Comparison of ENCODE assay signal across 9 mouse cellular contexts in the genomic region with DNA sequence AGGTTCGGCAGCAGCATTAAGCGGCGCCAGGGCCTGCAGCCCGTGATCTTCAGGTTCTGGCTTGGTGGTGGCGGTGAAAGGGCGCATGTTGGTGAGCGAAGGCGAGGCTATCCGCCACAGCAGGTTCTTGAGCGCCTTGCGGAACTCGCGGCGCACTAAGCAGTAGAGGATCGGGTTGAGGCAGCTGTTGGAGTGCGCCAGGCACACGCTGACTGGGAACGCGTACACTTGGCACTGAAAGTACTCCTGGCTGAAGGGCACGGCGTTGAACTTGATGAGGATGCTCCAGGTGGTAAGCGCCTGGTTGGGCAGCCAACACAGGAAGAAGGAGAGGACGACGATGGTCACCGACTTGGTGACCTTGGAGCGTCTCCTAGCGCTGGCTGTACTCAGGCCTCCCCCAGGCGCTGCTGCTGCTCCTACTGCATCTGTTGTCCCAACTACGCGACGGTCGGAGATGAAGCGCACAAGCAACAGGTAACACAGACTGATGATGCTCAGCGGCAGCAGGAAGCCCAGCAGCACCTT. TPM values are rescaled to one million over a fixed set of nuclear protein-coding genes. Genes with fewer than 3 reads are reported as not detected.
A peak's percentile ranks its signal among the peaks of the same experiment; 100 is the strongest.
DNase-seq lines count a peak whose midpoint lies in the region; ATAC-seq and TF ChIP-seq lines count a peak whose summit lies in the region.
"Had no signal": no experiment of that assay in that cellular context is flagged by ENCODE, and none has a peak within 500 bp of the region (broad histone marks: within the 10 kb centered on the region; RNA-seq: fewer than 3 reads in every experiment).

No protein-coding gene starts in this region.

- H3K27me3 ChIP-seq in heart, embryonic 15.5 days: peaks cover 54% of the 10 kb centered on the region
- peaks cover 42% of the 10 kb centered on the region for H3K27me3 ChIP-seq in forebrain, embryonic 15.5 days
- peaks cover 36% of the 10 kb centered on the region for H3K27me3 ChIP-seq in liver, postnatal 0 days (ENCODE audit: insufficient read depth, low read length)

- no peak overlapping the region for H3K9ac ChIP-seq in heart, embryonic 15.5 days
- H3K9ac ChIP-seq in ES-E14 (ENCODE audit: insufficient read depth, low read depth, low read length, poor library complexity, severe bottlenecking): no peak overlapping the region
- H3K9ac ChIP-seq in forebrain, embryonic 15.5 days (replicated peaks): no peak overlapping the region
- H3K9ac ChIP-seq in liver, postnatal 0 days (replicated peaks): no peak overlapping the region

- intact Hi-C loops in heart, postnatal 14 days (cut with DNase I): loop anchor here (5.0 to 10.0 kb wide), 2 partner anchors 114 to 219 kb away; no protein-coding TSS in a partner anchor

- 4% methylated on average over 34 of the region's 34 CpGs for WGBS in heart, embryonic 15.5 days
- WGBS in forebrain, embryonic 15.5 days: 7% methylated on average over 34 of the region's 34 CpGs
- WGBS in liver, postnatal 0 days (ENCODE audit: insufficient replicate concordance): 8% methylated on average over 34 of the region's 34 CpGs

- TF ChIP-seq CTCF in liver, postnatal 0 days (IDR thresholded peaks at IDR 0.05; ENCODE audit: low read depth): no peak

- in situ Hi-C loops in ES-E14 (cut with MboI; ENCODE audit: low sequenced_read_pairs in 2 of 2, unreplicated experiment in 2 of 2): loop anchor here (10.0 to 25.0 kb wide), 2 partner anchors 279 to 351 kb away; a partner anchor contains a TSS

- DNase-seq in heart, postnatal 14 days: no peak
- no peak for DNase-seq in ES-E14 (ENCODE audit: low read depth, low spot score)
- no peak for DNase-seq in liver, postnatal 0 days
- DNase-seq in yolk sac, embryonic 10.5 days (ENCODE audit: low spot score): no peak
- no peak for DNase-seq in urinary bladder, adult 18-20 months (ENCODE audit: low spot score in 2 of 2)
- DNase-seq in adrenal gland, postnatal 25 days: no peak

- peak overlapping the region; percentile 43 for H3K4me3 ChIP-seq in heart, embryonic 15.5 days
- peak overlapping the region; percentile 0 to 49; a peak in 3 of 4 replicates for H3K4me3 ChIP-seq in ES-E14 (ENCODE audit: insufficient read depth in 1 of 2, low read depth in 1 of 2, low read length in 2 of 2, poor library complexity in 1 of 2, severe bottlenecking in 1 of 2)
- peak overlapping the region; percentile 33 for H3K4me3 ChIP-seq in forebrain, embryonic 15.5 days
- H3K4me3 ChIP-seq in liver, postnatal 0 days (ENCODE audit: low read depth, low read length): peak overlapping the region; percentile 30; the same call in 1 of the 2 replicates

- TF ChIP-seq EP300 in liver, postnatal 0 days (IDR thresholded peaks at IDR 0.05; ENCODE audit: low read depth): no peak

- H3K27ac ChIP-seq in heart, embryonic 15.5 days: no peak overlapping the region
- H3K27ac ChIP-seq in ES-E14 (ENCODE audit: insufficient read depth, low read depth, low read length, poor library complexity, severe bottlenecking): no peak overlapping the region
- no peak overlapping the region for H3K27ac ChIP-seq in forebrain, embryonic 15.5 days (replicated peaks)
- H3K27ac ChIP-seq in liver, postnatal 0 days (ENCODE audit: low read depth): no peak overlapping the region

- no peaks in the 10 kb centered on the region for H3K36me3 ChIP-seq in heart, embryonic 15.5 days
- no peaks in the 10 kb centered on the region for H3K36me3 ChIP-seq in ES-E14 (ENCODE audit: control insufficient read depth, insufficient read depth, low read length, poor library complexity, severe bottlenecking)
- no peaks in the 10 kb centered on the region for H3K36me3 ChIP-seq in forebrain, embryonic 15.5 days
- no peaks in the 10 kb centered on the region for H3K36me3 ChIP-seq in liver, postnatal 0 days (replicated peaks; ENCODE audit: insufficient read depth, low read length)

- H3K4me2 ChIP-seq in heart, embryonic 15.5 days: peak overlapping the region; percentile 58
- peak overlapping the region; percentile 46 for H3K4me2 ChIP-seq in forebrain, embryonic 15.5 days (replicated peaks)
- no peak overlapping the region for H3K4me2 ChIP-seq in liver, postnatal 0 days (ENCODE audit: low read depth, low read length)

- no peaks in the 10 kb centered on the region for H3K9me3 ChIP-seq in heart, embryonic 15.5 days (replicated peaks)
- H3K9me3 ChIP-seq in ES-E14 (ENCODE audit: control insufficient read depth, insufficient read depth, low read depth, low read length): no peaks in the 10 kb centered on the region
- H3K9me3 ChIP-seq in forebrain, embryonic 15.5 days: no peaks in the 10 kb centered on the region
- H3K9me3 ChIP-seq in liver, postnatal 0 days (ENCODE audit: low read length): no peaks in the 10 kb centered on the region

- H3K4me1 ChIP-seq in heart, embryonic 15.5 days (replicated peaks): peaks cover 16% of the 10 kb centered on the region
- H3K4me1 ChIP-seq in ES-E14 (ENCODE audit: control insufficient read depth in 2 of 2, insufficient read depth in 2 of 2, low read length in 2 of 2, poor library complexity in 1 of 2): peaks cover 0 to 13% of the 10 kb centered on the region in 2 experiments; a peak in 1 of 4 replicates
- peaks cover 22% of the 10 kb centered on the region for H3K4me1 ChIP-seq in forebrain, embryonic 15.5 days
- H3K4me1 ChIP-seq in liver, postnatal 0 days (ENCODE audit: insufficient read depth): no peaks in the 10 kb centered on the region

- ATAC-seq in heart, embryonic 15.5 days (replicated peaks; ENCODE audit: insufficient number of reproducible peaks, insufficient read depth, low FRiP score, low read depth): no peak
- peak; percentile 50; the same call in 1 of the 2 replicates for ATAC-seq in forebrain, embryonic 15.5 days (replicated peaks)
- ATAC-seq in liver, postnatal 0 days: no peak

TF ChIP-seq in ES-E14, 5 proteins besides CTCF, POLR2A, EP300 and RAD21:
- TF ChIP-seq MAFK (IDR thresholded peaks at IDR 0.05; ENCODE audit: insufficient read depth, low read depth, low read length): no peak

RNA-seq across cellular contexts. Expression of a gene that starts 1.8 kb away (rescaled TPM):
- polyA plus RNA-seq in heart, embryonic 15.5 days (2015; fragmentation: Nextera tagmentation; extraction: Ambion mirVana): 0.04 TPM in 1 of 2 replicates, not detected in the other
- under 1 TPM; 0.05 to 0.07 TPM for total RNA-seq in heart, postnatal 14 days (2021)
- 0.13 and 0.16 TPM in 2 replicates for total RNA-seq in ES-E14 (2012; rRNA removed)
- polyA plus RNA-seq in forebrain, embryonic 15.5 days (2015; fragmentation: Nextera tagmentation; extraction: Ambion mirVana): 1.8 and 2.1 TPM in 2 replicates
- not detected in 2 replicates for polyA plus RNA-seq in liver, postnatal 0 days (2015; fragmentation: Nextera tagmentation; extraction: Ambion mirVana)
- total RNA-seq in adrenal gland, postnatal 25 days (2021): not detected in 2 replicates
- total RNA-seq: hematopoietic stem cell, adult 5-6 weeks had no signal

RNA-seq across cellular contexts. Expression of a gene that starts 28.6 kb away (rescaled TPM):
- 1.7 and 2.0 TPM in 2 replicates for polyA plus RNA-seq in heart, embryonic 15.5 days (2015; fragmentation: Nextera tagmentation; extraction: Ambion mirVana)
- 10 to 100 TPM; 17.4 to 17.9 TPM for total RNA-seq in heart, postnatal 14 days (2021)
- total RNA-seq in ES-E14 (2012; rRNA removed): 0.21 and 0.85 TPM in 2 replicates
- 0.74 and 1.0 TPM in 2 replicates for polyA plus RNA-seq in forebrain, embryonic 15.5 days (2015; fragmentation: Nextera tagmentation; extraction: Ambion mirVana)
- 0.20 and 0.38 TPM in 2 replicates for polyA plus RNA-seq in liver, postnatal 0 days (2015; fragmentation: Nextera tagmentation; extraction: Ambion mirVana)
- total RNA-seq in adrenal gland, postnatal 25 days (2021): 5.6 and 6.4 TPM in 2 replicates

RNA-seq across cellular contexts. Expression of a gene that starts 35.5 kb away (rescaled TPM):
- polyA plus RNA-seq in heart, embryonic 15.5 days (2015; fragmentation: Nextera tagmentation; extraction: Ambion mirVana): 0.08 and 0.13 TPM in 2 replicates
- total RNA-seq in heart, postnatal 14 days (2021): not detected
- 0.13 TPM in 1 of 2 replicates, not detected in the other for total RNA-seq in ES-E14 (2012; rRNA removed)
- polyA plus RNA-seq in forebrain, embryonic 15.5 days (2015; fragmentation: Nextera tagmentation; extraction: Ambion mirVana): 0.11 TPM in 1 of 2 replicates, not detected in the other
- 0.04 and 0.05 TPM in 2 replicates for polyA plus RNA-seq in liver, postnatal 0 days (2015; fragmentation: Nextera tagmentation; extraction: Ambion mirVana)
- not detected in 2 replicates for total RNA-seq in adrenal gland, postnatal 25 days (2021)
- total RNA-seq: hematopoietic stem cell, adult 5-6 weeks had no signal

RNA-seq across cellular contexts. Expression of a gene that starts 54.5 kb away (rescaled TPM):
- 13.0 and 13.7 TPM in 2 replicates for polyA plus RNA-seq in heart, embryonic 15.5 days (2015; fragmentation: Nextera tagmentation; extraction: Ambion mirVana)
- 10 to 100 TPM; 23.4 to 26.2 TPM for total RNA-seq in heart, postnatal 14 days (2021)
- 7.7 and 9.7 TPM in 2 replicates for total RNA-seq in ES-E14 (2012; rRNA removed)
- polyA plus RNA-seq in forebrain, embryonic 15.5 days (2015; fragmentation: Nextera tagmentation; extraction: Ambion mirVana): 7.9 and 11.0 TPM in 2 replicates
- polyA plus RNA-seq in liver, postnatal 0 days (2015; fragmentation: Nextera tagmentation; extraction: Ambion mirVana): 114 and 124 TPM in 2 replicates
- 21.1 and 22.2 TPM in 2 replicates for total RNA-seq in adrenal gland, postnatal 25 days (2021)
